Mouse (Mus musculus) kidney, embryonic 14.5 days (tissue): ENCODE results near the gene Entpd7. TPM values are rescaled to one million over a fixed set of nuclear protein-coding genes. Genes with fewer than 3 reads are reported as not detected.

Experiments
- ATAC-seq: fragments of 200-750 bp; cut with Nextera tagmentation; 2 replicates; pipeline ENCODE4 v1.8.0; 2017; ENCODE audit warnings: moderate number of reproducible peaks, mild to moderate bottlenecking, moderate TSS enrichment, moderate library complexity; ENCODE audit not compliant: low FRiP score, low TSS enrichment
- H3K27ac ChIP-seq: fragments of 300-500 bp; sonication (generic); 2 replicates; pipeline ENCODE4 v1.5.1; 2014; ENCODE audit warnings: low read depth, mild to moderate bottlenecking, low read length, moderate library complexity, mixed read lengths
- H3K27me3 ChIP-seq: fragments of 300-500 bp; sonication (generic); 2 replicates; pipeline ENCODE4 v1.6.1; 2014; ENCODE audit warnings: mild to moderate bottlenecking, low read length; ENCODE audit not compliant: control insufficient read depth, insufficient read depth
- H3K36me3 ChIP-seq: fragments of 300-500 bp; sonication (generic); 2 replicates; pipeline ENCODE4 v1.6.1; 2014; ENCODE audit warnings: low read length, mixed read lengths; ENCODE audit not compliant: control insufficient read depth, insufficient read depth
- H3K4me1 ChIP-seq: fragments of 300-500 bp; sonication (generic); 2 replicates; pipeline ENCODE4 v1.6.1; 2014; ENCODE audit warnings: low read length, mixed read lengths; ENCODE audit not compliant: control insufficient read depth, insufficient read depth
- H3K4me2 ChIP-seq: fragments of 300-500 bp; sonication (generic); replicated peaks from 2 replicates; pipeline ENCODE4 v1.6.1; 2014; ENCODE audit warnings: low read depth, mild to moderate bottlenecking, low read length
- H3K4me3 ChIP-seq: fragments of 300-500 bp; sonication (generic); 2 replicates; pipeline ENCODE4 v1.5.1; 2014; ENCODE audit warnings: mild to moderate bottlenecking, low read length
- H3K9ac ChIP-seq: fragments of 300-500 bp; sonication (generic); 2 replicates; pipeline ENCODE4 v1.6.1; 2014; ENCODE audit warnings: low read depth, mild to moderate bottlenecking, low read length, moderate library complexity
- H3K9me3 ChIP-seq: fragments of 300-500 bp; sonication (generic); 2 replicates; pipeline ENCODE4 v1.6.1; 2016; ENCODE audit warnings: low read length; ENCODE audit not compliant: control insufficient read depth
- WGBS: fragments of 180-500 bp; shearing (Covaris S2); extraction: QIAGEN DNeasy Blood & Tissue Kit; methylation state at CpG from one replicate; pipeline ENCODE4 v1.1.7; 2014; 5-methylcytosine and 5-hydroxymethylcytosine counted together
- polyA plus RNA-seq: library from polyadenylated mRNA; unstranded; fragments of >200 nt; fragmentation: Nextera tagmentation; extraction: Ambion mirVana; gene quantifications from 2 replicates; pipeline ENCODE4 v1.2.1, GENCODE M21; 2014

Gene Entpd7
- polyA plus RNA-seq, 1 experiment from 2014 or later = 16.1 TPM

DNA sequence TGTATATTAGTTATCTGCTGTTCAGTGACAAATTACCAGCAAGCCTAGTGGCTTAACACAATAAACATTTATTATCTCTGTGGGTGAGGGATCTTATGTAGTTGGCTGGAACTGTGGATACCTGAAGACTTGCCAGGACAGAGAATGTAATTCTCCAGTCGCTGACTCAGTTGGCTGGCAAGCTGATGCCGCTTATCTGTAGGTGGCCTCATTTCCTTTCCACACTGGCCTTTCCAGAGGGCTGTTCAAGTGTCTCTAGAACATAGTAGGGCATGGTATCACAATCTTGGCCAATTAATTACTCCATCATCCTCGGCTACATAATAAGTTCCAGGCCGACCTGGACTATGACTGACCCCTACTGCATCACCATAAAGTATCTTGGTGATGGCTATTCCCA is 7.9 kb upstream of the Entpd7 start:
- Histone ChIP-seq H3K4me2 (no peak overlapping the region), H3K27ac (no peak overlapping the region), H3K4me1 (peaks cover 1% of the 10 kb centered on the region; the same call in 1 of the 2 replicates), H3K4me3 (no peak overlapping the region), H3K36me3 (no peaks in the 10 kb centered on the region), H3K27me3 (no peaks in the 10 kb centered on the region), H3K9me3 (no peaks in the 10 kb centered on the region), H3K9ac (no peak overlapping the region)
- 91% methylated on average over 4 of the region's 4 CpGs for WGBS
- ATAC-seq = no peak

DNA sequence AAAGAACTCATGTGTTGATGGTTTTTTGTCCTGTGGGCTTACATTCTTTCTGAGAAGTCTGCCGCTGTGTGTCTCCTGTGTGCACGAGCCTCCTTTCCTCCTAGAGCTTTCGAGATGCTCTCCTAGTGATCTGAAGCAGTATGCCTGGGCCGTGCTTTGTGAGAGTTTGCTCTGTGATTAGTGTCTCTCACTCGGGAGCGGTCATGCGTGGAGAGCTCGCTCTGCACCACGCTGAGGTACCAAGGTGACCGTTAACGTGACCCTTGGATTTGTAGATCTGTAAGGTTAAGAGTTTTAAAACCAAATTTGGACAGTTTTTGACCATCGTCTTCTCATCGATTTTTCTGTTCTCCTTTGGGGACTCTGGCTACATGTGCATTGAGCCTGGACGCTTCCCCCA is 3.3 kb downstream of the Entpd7 start:
- H3K36me3 ChIP-seq = no peaks in the 10 kb centered on the region
- no peaks in the 10 kb centered on the region for H3K9me3 ChIP-seq
- no peak overlapping the region for H3K4me2 ChIP-seq
- ATAC-seq = no peak
- H3K9ac ChIP-seq = no peak overlapping the region
- H3K27me3 ChIP-seq = peaks cover 3% of the 10 kb centered on the region; the same call in 1 of the 2 replicates
- no peak overlapping the region for H3K4me3 ChIP-seq
- H3K4me1 ChIP-seq = peaks cover 12% of the 10 kb centered on the region; the same call in 1 of the 2 replicates
- H3K27ac ChIP-seq = no peak overlapping the region
- WGBS = 65% methylated on average over 14 of the region's 14 CpGs

DNA sequence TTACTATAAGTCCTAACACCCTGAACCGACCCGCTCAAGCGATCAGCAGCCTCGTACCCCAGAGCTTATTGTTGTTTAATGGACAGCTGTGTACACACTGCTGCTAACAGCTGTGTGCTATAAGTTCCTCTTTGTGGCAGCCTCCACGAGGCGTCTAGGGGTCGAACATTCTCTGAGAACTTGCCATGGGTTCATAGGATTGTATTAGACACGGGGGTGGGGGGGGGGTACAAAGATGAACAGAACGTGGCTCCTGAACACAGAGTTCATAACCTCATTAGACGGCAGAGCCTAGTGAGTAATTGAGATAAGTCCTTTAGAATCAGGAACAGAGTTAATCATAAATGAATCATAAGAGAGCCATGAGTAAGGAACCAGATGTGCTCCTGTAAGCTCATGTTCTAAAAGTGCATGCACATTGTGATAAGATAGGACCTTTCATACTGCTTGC is 6.1 kb downstream of the Entpd7 start:
- no peaks in the 10 kb centered on the region for H3K27me3 ChIP-seq
- H3K27ac ChIP-seq = no peak overlapping the region
- 41% methylated on average over 10 of the region's 10 CpGs for WGBS
- no peak overlapping the region for H3K4me2 ChIP-seq
- H3K9ac ChIP-seq = no peak overlapping the region
- ATAC-seq = no peak; the same call in 1 of the 2 replicates
- peaks cover 5% of the 10 kb centered on the region; the same call in 1 of the 2 replicates for H3K36me3 ChIP-seq
- no peak overlapping the region for H3K4me3 ChIP-seq
- H3K9me3 ChIP-seq = no peaks in the 10 kb centered on the region
- H3K4me1 ChIP-seq = peaks cover 5% of the 10 kb centered on the region; the same call in 1 of the 2 replicates

DNA sequence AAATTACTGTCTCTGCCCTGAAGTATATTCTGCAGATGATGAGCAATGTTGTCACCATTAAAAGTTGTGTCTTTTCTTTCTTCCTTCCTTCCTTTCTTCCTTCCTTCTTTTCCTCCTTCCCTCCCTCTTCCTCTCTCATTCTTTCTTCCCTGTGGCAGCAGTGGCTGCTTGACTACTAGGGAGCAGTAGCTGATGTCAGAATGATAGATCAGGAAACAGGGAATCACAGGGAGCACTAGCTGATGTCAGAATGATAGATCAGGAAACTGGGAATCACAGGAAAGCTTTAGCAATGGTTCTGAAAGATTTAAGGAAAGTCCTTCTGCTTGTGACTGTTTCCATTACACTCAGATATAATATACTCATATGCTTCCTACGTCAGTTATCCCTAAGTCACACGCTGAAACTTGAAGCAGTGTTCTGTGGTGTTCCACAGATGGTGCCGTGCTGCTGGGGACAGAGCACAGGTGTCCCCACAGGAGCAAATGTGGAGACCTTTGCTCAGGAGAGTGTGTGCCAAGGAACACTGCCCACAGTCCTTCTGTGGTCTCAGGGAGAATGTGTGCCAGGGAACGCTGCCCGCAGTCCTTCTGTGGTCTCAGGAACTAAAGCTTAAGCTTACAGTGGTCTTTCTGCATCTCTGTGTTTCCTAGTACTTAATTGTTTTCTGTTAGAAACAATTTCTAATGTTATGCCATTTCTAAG is 8.3 kb downstream of the Entpd7 start:
- no peak overlapping the region for H3K27ac ChIP-seq
- 92% methylated on average over 5 of the region's 5 CpGs for WGBS
- H3K4me3 ChIP-seq = no peak overlapping the region
- H3K36me3 ChIP-seq = peaks cover 11% of the 10 kb centered on the region; the same call in 1 of the 2 replicates
- H3K4me2 ChIP-seq = no peak overlapping the region
- no peaks in the 10 kb centered on the region for H3K9me3 ChIP-seq
- no peaks in the 10 kb centered on the region for H3K27me3 ChIP-seq
- no peak overlapping the region for H3K9ac ChIP-seq
- H3K4me1 ChIP-seq = no peaks in the 10 kb centered on the region
- ATAC-seq = no peak

DNA sequence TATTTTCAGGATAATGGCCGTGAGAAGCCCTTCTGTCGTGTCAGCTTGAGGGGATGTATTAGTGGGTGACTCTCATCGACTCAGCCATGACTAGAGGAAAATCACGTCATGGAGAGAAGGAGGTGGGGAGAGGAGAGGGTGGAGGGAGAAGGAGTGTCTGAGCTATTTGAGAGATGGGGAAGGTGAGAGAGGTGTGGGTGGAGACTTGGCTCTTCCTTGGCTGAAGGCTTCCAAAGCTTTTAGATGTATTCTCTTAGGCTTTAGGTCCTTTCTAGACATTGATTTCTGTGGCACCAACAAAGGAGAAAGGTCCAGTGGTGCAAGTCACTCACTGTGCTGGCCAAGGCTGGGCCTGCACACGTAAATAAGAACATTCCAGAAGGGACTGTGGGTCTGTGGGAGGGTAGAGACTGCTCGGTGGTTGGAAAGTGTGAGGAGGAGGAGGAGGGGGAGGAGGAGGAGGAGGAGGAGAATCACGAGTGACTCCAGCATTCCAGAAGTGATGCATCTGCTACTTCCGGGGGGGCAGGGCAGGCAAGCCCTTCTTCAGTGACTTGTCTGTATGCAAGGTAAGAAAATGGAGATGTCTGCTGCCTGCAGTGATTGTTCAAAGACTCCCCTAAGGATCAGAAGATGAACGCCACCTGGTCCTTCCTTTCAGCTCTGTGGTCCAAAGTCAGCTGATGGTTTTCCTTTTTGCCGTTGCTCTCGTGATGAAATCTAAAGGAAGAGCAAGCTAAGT is 9.7 kb downstream of the Entpd7 start:
- Histone ChIP-seq H3K9me3 (no peaks in the 10 kb centered on the region), H3K4me1 (no peaks in the 10 kb centered on the region), H3K9ac (no peak overlapping the region), H3K27ac (no peak overlapping the region), H3K36me3 (peaks cover 12% of the 10 kb centered on the region; the same call in 1 of the 2 replicates), H3K4me3 (no peak overlapping the region), H3K4me2 (no peak overlapping the region), H3K27me3 (no peaks in the 10 kb centered on the region)
- no peak for ATAC-seq
- WGBS = 58% methylated on average over 11 of the region's 11 CpGs

DNA sequence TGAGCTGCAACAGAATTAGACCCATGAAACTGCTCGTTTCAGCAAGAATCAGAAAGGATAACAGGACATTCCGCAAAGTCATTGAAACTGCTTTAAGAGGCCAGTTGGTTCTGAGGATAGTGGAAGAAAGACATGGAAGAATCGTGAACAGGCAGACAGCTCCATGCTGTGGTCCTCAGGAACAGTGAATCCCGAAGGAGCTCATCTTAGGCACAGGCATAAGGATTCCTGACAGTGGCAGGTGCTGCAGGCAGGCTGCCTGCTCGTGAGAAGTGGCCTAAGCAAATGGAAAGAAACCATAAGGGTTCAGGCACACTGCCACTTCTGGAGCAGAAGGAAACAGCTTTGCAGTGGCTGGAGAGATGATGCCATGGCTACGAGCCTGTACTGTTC is 10.3 kb downstream of the Entpd7 start:
- H3K4me2 ChIP-seq = no peak overlapping the region
- no peaks in the 10 kb centered on the region for H3K9me3 ChIP-seq
- peaks cover 18% of the 10 kb centered on the region; the same call in 1 of the 2 replicates for H3K36me3 ChIP-seq
- ATAC-seq = no peak
- no peak overlapping the region for H3K4me3 ChIP-seq
- no peak overlapping the region for H3K9ac ChIP-seq
- H3K27me3 ChIP-seq = no peaks in the 10 kb centered on the region
- no peaks in the 10 kb centered on the region for H3K4me1 ChIP-seq
- H3K27ac ChIP-seq = no peak overlapping the region
- 79% methylated on average over 6 of the region's 6 CpGs for WGBS

DNA sequence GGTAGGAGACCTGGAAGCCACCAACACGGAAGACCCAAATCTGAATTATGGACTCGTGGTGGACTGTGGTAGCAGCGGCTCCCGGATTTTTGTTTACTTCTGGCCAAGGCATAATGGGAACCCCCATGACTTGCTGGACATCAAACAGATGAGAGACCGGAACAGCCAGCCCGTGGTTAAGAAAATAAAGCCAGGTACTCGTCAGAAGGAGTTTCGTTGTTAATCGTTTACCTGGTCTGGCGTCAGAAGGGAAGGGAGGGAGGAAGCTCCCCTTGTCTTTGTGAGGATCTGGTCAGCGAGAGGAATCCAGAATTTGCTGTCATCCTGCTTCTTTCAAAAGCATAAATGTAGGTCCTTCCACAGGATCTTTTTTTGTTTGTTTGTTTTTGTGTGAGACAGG is 14.7 kb downstream of the Entpd7 start:
- no peak overlapping the region for H3K27ac ChIP-seq
- H3K4me1 ChIP-seq = no peaks in the 10 kb centered on the region
- WGBS = 75% methylated on average over 11 of the region's 11 CpGs
- no peak overlapping the region for H3K4me2 ChIP-seq
- H3K27me3 ChIP-seq = no peaks in the 10 kb centered on the region
- no peak overlapping the region for H3K4me3 ChIP-seq
- peaks cover 44% of the 10 kb centered on the region for H3K36me3 ChIP-seq
- H3K9me3 ChIP-seq = no peaks in the 10 kb centered on the region
- no peak overlapping the region for H3K9ac ChIP-seq
- no peak for ATAC-seq

DNA sequence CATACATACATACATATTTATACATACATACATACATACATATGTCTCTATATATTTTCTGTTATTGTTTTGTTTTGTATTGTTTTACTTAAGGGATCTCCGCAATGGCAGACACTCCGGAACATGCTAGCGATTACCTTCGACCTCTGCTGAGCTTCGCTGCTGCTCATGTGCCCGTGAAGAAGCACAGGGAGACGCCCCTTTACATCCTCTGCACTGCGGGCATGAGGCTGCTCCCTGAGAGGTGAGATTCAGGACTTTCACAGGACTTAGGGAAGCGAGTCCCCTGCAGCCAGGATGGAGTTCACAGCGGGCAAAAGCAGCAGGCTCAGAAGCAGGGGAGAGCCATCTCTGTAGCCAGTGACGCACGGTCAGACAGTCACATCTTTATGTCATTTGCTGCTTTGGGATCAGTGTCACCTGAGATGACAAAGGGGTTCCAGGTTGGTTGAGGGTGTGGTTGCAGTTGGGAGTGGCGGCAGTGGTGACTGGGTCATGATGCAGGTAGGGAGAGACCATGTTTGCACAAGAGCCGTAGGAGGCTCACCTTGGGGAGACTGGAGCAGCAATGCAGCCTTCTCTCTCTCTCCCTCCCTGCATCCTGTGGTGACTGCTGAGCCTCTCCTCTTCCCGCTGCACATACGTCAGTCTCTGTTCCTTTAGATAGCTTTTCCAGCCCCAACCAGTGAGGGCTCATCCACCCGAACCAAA is 15.5 kb downstream of the Entpd7 start:
- H3K4me3 ChIP-seq = no peak overlapping the region
- H3K27ac ChIP-seq = no peak overlapping the region
- 82% methylated on average over 17 of the region's 17 CpGs for whole genome bisulfite sequencing
- H3K4me2 ChIP-seq = no peak overlapping the region
- H3K36me3 ChIP-seq = peaks cover 42% of the 10 kb centered on the region
- ATAC-seq = no peak
- H3K9ac ChIP-seq = no peak overlapping the region
- H3K9me3 ChIP-seq = no peaks in the 10 kb centered on the region
- H3K4me1 ChIP-seq = no peaks in the 10 kb centered on the region
- no peaks in the 10 kb centered on the region for H3K27me3 ChIP-seq
